Mouse (Mus musculus): ENCODE measurements around the gene Snrpd2. TPM values are rescaled to one million over a fixed set of nuclear protein-coding genes. Genes with fewer than 3 reads are reported as not detected.

Gene Snrpd2
- total and polyA plus RNA-seq, 2 experiments from 2014 or later: 50.0 to 124 TPM

- DNase-seq (no peak), ATAC-seq (no peak)
- H3K4me3 ChIP-seq (ENCODE audit: low read depth, low read length): no peak overlapping the region
- no peaks in the 10 kb centered on the region for H3K27me3 ChIP-seq (ENCODE audit: insufficient read depth, low read length)
- 91% methylated on average over 8 of the region's 8 CpGs for WGBS
- H3K4me1 ChIP-seq (ENCODE audit: insufficient read depth): peaks cover 8% of the 10 kb centered on the region; the same call in 1 of the 2 replicates
- no peaks in the 10 kb centered on the region for H3K36me3 ChIP-seq (ENCODE audit: insufficient read depth)
- no peaks in the 10 kb centered on the region for H3K9me3 ChIP-seq (ENCODE audit: low read length)
- H3K9ac ChIP-seq: no peak overlapping the region
- H3K27ac ChIP-seq (ENCODE audit: low read depth, low read length): no peak overlapping the region
- no peak overlapping the region for H3K4me2 ChIP-seq (ENCODE audit: low read depth)
- no peak for TF ChIP-seq CTCF (IDR thresholded peaks at IDR 0.05; ENCODE audit: low read depth)
These were observed 30.4 kb upstream of the Snrpd2 start for GRCm38 (mm10) chr7:19119083-19119482.

- peak within 1 kb of the TSS; percentile 78 for H3K27ac ChIP-seq (ENCODE audit: low read depth, low read length)
- WGBS: 4% methylated on average over 34 of the region's 34 CpGs
These were observed 29.7 kb upstream of the Snrpd2 start, which contains the start of gene Fbxo46 for GRCm38 (mm10) chr7:19119631-19120429. Gene Fbxo46 (plus strand): TSS chr7:19119859.

GRCm38 (mm10) chr7:19121686-19122085, 27.8 kb upstream of the Snrpd2 start:
- TF ChIP-seq CTCF (IDR thresholded peaks at IDR 0.05; ENCODE audit: low read depth): no peak
- Histone ChIP-seq H3K4me2 (ENCODE audit: low read depth) (no peak overlapping the region), H3K9ac (no peak overlapping the region), H3K4me1 (ENCODE audit: insufficient read depth) (peaks cover 8% of the 10 kb centered on the region; the same call in 1 of the 2 replicates), H3K27ac (ENCODE audit: low read depth, low read length) (no peak overlapping the region), H3K9me3 (ENCODE audit: low read length) (no peaks in the 10 kb centered on the region), H3K36me3 (ENCODE audit: insufficient read depth) (peaks cover under 1% of the 10 kb centered on the region; the same call in 1 of the 2 replicates), H3K27me3 (ENCODE audit: insufficient read depth, low read length) (no peaks in the 10 kb centered on the region), H3K4me3 (ENCODE audit: low read depth, low read length) (no peak overlapping the region)
- DNase-seq: no peak
- no peak for ATAC-seq
- WGBS: 83% methylated on average over 4 of the region's 4 CpGs

More at GRCm38 (mm10) chr7:19119631-19120429, 29.7 kb upstream of the Snrpd2 start, which contains the start of gene Fbxo46:
- peak within 1 kb of the TSS; percentile 75 for H3K4me3 ChIP-seq (ENCODE audit: low read depth, low read length)
- peak within 1 kb of the TSS; percentile 73 for H3K4me2 ChIP-seq (ENCODE audit: low read depth)
- no peaks in the 10 kb centered on the region for H3K9me3 ChIP-seq (ENCODE audit: low read length)
- peak; percentile 97 for ATAC-seq
- H3K27me3 ChIP-seq (ENCODE audit: insufficient read depth, low read length): no peaks in the 10 kb centered on the region
- no peaks in the 10 kb centered on the region for H3K36me3 ChIP-seq (ENCODE audit: insufficient read depth)
- H3K9ac ChIP-seq: peak within 1 kb of the TSS; percentile 75
- peak; percentile 98 for DNase-seq
- H3K4me1 ChIP-seq (ENCODE audit: insufficient read depth): peaks cover 8% of the 10 kb centered on the region; the same call in 1 of the 2 replicates
- TF ChIP-seq CTCF (IDR thresholded peaks at IDR 0.05; ENCODE audit: low read depth): no peak

- H3K4me2 ChIP-seq (ENCODE audit: low read depth): no peak overlapping the region
- WGBS: 91% methylated on average over 6 of the region's 6 CpGs
- no peak overlapping the region for H3K4me3 ChIP-seq (ENCODE audit: low read depth, low read length)
- no peak for ATAC-seq
- peaks cover 4% of the 10 kb centered on the region for H3K36me3 ChIP-seq (ENCODE audit: insufficient read depth)
- H3K27me3 ChIP-seq (ENCODE audit: insufficient read depth, low read length): no peaks in the 10 kb centered on the region
- no peak overlapping the region for H3K9ac ChIP-seq
- H3K9me3 ChIP-seq (ENCODE audit: low read length): no peaks in the 10 kb centered on the region
- no peak for DNase-seq
- no peak overlapping the region for H3K27ac ChIP-seq (ENCODE audit: low read depth, low read length)
- peaks cover 8% of the 10 kb centered on the region; the same call in 1 of the 2 replicates for H3K4me1 ChIP-seq (ENCODE audit: insufficient read depth)
- TF ChIP-seq CTCF (IDR thresholded peaks at IDR 0.05; ENCODE audit: low read depth): no peak
These were observed 24.8 kb upstream of the Snrpd2 start for GRCm38 (mm10) chr7:19124713-19125112.

- Histone ChIP-seq H3K4me1 (ENCODE audit: insufficient read depth) (peaks cover 4% of the 10 kb centered on the region; the same call in 1 of the 2 replicates), H3K4me3 (ENCODE audit: low read depth, low read length) (no peak overlapping the region), H3K4me2 (ENCODE audit: low read depth) (no peak overlapping the region), H3K27ac (ENCODE audit: low read depth, low read length) (no peak overlapping the region), H3K27me3 (ENCODE audit: insufficient read depth, low read length) (no peaks in the 10 kb centered on the region), H3K36me3 (ENCODE audit: insufficient read depth) (peaks cover 4% of the 10 kb centered on the region), H3K9ac (no peak overlapping the region), H3K9me3 (ENCODE audit: low read length) (no peaks in the 10 kb centered on the region)
- DNase-seq: no peak
- no peak for TF ChIP-seq CTCF (IDR thresholded peaks at IDR 0.05; ENCODE audit: low read depth)
- 91% methylated on average over 5 of the region's 5 CpGs for WGBS
- no peak for ATAC-seq
These were observed 21.8 kb upstream of the Snrpd2 start for GRCm38 (mm10) chr7:19127744-19128143.

- no peaks in the 10 kb centered on the region for H3K27me3 ChIP-seq (ENCODE audit: insufficient read depth, low read length)
- H3K4me3 ChIP-seq (ENCODE audit: low read depth, low read length): no peak overlapping the region
- ATAC-seq (no peak), DNase-seq (no peak)
- no peak overlapping the region for H3K4me2 ChIP-seq (ENCODE audit: low read depth)
- peaks cover 4% of the 10 kb centered on the region; the same call in 1 of the 2 replicates for H3K4me1 ChIP-seq (ENCODE audit: insufficient read depth)
- no peak for TF ChIP-seq CTCF (IDR thresholded peaks at IDR 0.05; ENCODE audit: low read depth)
- peaks cover 4% of the 10 kb centered on the region for H3K36me3 ChIP-seq (ENCODE audit: insufficient read depth)
- no peak overlapping the region for H3K27ac ChIP-seq (ENCODE audit: low read depth, low read length)
- H3K9ac ChIP-seq: no peak overlapping the region
- 96% methylated on average over 5 of the region's 5 CpGs for WGBS
- H3K9me3 ChIP-seq (ENCODE audit: low read length): no peaks in the 10 kb centered on the region
These were observed 20.1 kb upstream of the Snrpd2 start for GRCm38 (mm10) chr7:19129396-19129795.

GRCm38 (mm10) chr7:19130657-19131056, 18.9 kb upstream of the Snrpd2 start:
- peak overlapping the region; percentile 53 for H3K9ac ChIP-seq
- peak overlapping the region; percentile 41 for H3K4me3 ChIP-seq (ENCODE audit: low read depth, low read length)
- no peaks in the 10 kb centered on the region for H3K9me3 ChIP-seq (ENCODE audit: low read length)
- peaks cover 10% of the 10 kb centered on the region for H3K36me3 ChIP-seq (ENCODE audit: insufficient read depth)
- ATAC-seq (no peak), DNase-seq (no peak)
- peak overlapping the region; percentile 60 for H3K4me2 ChIP-seq (ENCODE audit: low read depth)
- no peaks in the 10 kb centered on the region for H3K27me3 ChIP-seq (ENCODE audit: insufficient read depth, low read length)
- peak; percentile 42 for TF ChIP-seq CTCF (IDR thresholded peaks at IDR 0.05; ENCODE audit: low read depth)
- 28% methylated on average over 4 of the region's 4 CpGs for WGBS
- peak overlapping the region; percentile 86 for H3K27ac ChIP-seq (ENCODE audit: low read depth, low read length)
- peaks cover 4% of the 10 kb centered on the region; the same call in 1 of the 2 replicates for H3K4me1 ChIP-seq (ENCODE audit: insufficient read depth)

All from forebrain, postnatal 0 days (tissue).